14 mouse cellular contexts compared by ENCODE assay signal in genomic region chr4:32570939-32571317, GRCm38 (mm10). TPM values are rescaled to one million over a fixed set of nuclear protein-coding genes. Genes with fewer than 3 reads are reported as not detected.
DNase-seq lines count a peak whose midpoint lies in the region; ATAC-seq and TF ChIP-seq lines count a peak whose summit lies in the region.
"Had no signal": no experiment of that assay in that cellular context is flagged by ENCODE, and none has a peak within 500 bp of the region (broad histone marks: within the 10 kb centered on the region; RNA-seq: fewer than 3 reads in every experiment).

No protein-coding gene starts in this region.

- TF ChIP-seq CTCF in forebrain, postnatal 0 days (IDR thresholded peaks at IDR 0.05; ENCODE audit: low read depth), result no peak

- peaks cover under 1% of the 10 kb centered on the region for H3K36me3 ChIP-seq in forebrain, embryonic 12.5 days (replicated peaks)
- no peaks in the 10 kb centered on the region for H3K36me3 ChIP-seq in forebrain, postnatal 0 days (ENCODE audit: insufficient read depth)
- no peaks in the 10 kb centered on the region for H3K36me3 ChIP-seq in liver, embryonic 12.5 days
- H3K36me3 ChIP-seq in neural tube, embryonic 12.5 days, result peaks cover 10% of the 10 kb centered on the region; the same call in 1 of the 2 replicates
- H3K36me3 ChIP-seq: limb, embryonic 15.5 days had no signal

- no peak overlapping the region for H3K4me2 ChIP-seq in forebrain, embryonic 12.5 days
- no peak overlapping the region for H3K4me2 ChIP-seq in forebrain, postnatal 0 days (ENCODE audit: low read depth)
- H3K4me2 ChIP-seq in liver, embryonic 12.5 days, result peak overlapping the region; percentile 2; the same call in 1 of the 2 replicates
- H3K4me2 ChIP-seq in neural tube, embryonic 12.5 days (replicated peaks), result no peak overlapping the region
- H3K4me2 ChIP-seq: limb, embryonic 15.5 days had no signal

- H3K27ac ChIP-seq in forebrain, embryonic 12.5 days, result peak overlapping the region; percentile 50
- peak overlapping the region; percentile 45; the same call in 1 of the 2 replicates for H3K27ac ChIP-seq in forebrain, postnatal 0 days (ENCODE audit: low read depth, low read length)
- H3K27ac ChIP-seq in liver, embryonic 12.5 days, result peak overlapping the region; percentile 69
- peak overlapping the region; percentile 21; the same call in 1 of the 2 replicates for H3K27ac ChIP-seq in neural tube, embryonic 12.5 days
- H3K27ac ChIP-seq: limb, embryonic 15.5 days had no signal

- no peak for DNase-seq in forebrain, postnatal 0 days
- no peak for DNase-seq in spleen, postnatal 36 days (ENCODE audit: low spot score in 2 of 2)
- no peak for DNase-seq in layer of hippocampus, postnatal 14 days (ENCODE audit: low spot score in 2 of 2)
- DNase-seq: thymus, postnatal 36 days had no signal

- WGBS in forebrain, embryonic 12.5 days, result 79% methylated on average over 8 of the region's 8 CpGs
- 59% methylated on average over 8 of the region's 8 CpGs for WGBS in forebrain, postnatal 0 days
- WGBS in liver, embryonic 12.5 days (ENCODE audit: insufficient replicate concordance), result 70% methylated on average over 8 of the region's 8 CpGs
- 72% methylated on average over 8 of the region's 8 CpGs for WGBS in neural tube, embryonic 12.5 days

- no peak for ATAC-seq in forebrain, embryonic 12.5 days (ENCODE audit: low FRiP score)
- no peak for ATAC-seq in forebrain, postnatal 0 days
- peak; percentile 40 for ATAC-seq in liver, embryonic 12.5 days
- no peak for ATAC-seq in neural tube, embryonic 12.5 days (ENCODE audit: low FRiP score, low read depth)
- no peak for ATAC-seq in cerebellum, adult (ENCODE audit: insufficient number of reproducible peaks, low FRiP score, low TSS enrichment)

- no peak overlapping the region for H3K4me3 ChIP-seq in forebrain, embryonic 12.5 days (replicated peaks)
- no peak overlapping the region for H3K4me3 ChIP-seq in forebrain, postnatal 0 days (ENCODE audit: low read depth, low read length)
- no peak overlapping the region for H3K4me3 ChIP-seq in liver, embryonic 12.5 days
- H3K4me3 ChIP-seq in neural tube, embryonic 12.5 days, result no peak overlapping the region
- H3K4me3 ChIP-seq: limb, embryonic 15.5 days had no signal

- H3K27me3 ChIP-seq in forebrain, embryonic 12.5 days, result no peaks in the 10 kb centered on the region
- no peaks in the 10 kb centered on the region for H3K27me3 ChIP-seq in forebrain, postnatal 0 days (ENCODE audit: insufficient read depth, low read length)
- no peaks in the 10 kb centered on the region for H3K27me3 ChIP-seq in liver, embryonic 12.5 days (replicated peaks)
- H3K27me3 ChIP-seq in neural tube, embryonic 12.5 days (replicated peaks), result no peaks in the 10 kb centered on the region
- H3K27me3 ChIP-seq: limb, embryonic 15.5 days had no signal

- no peak overlapping the region for H3K9ac ChIP-seq in forebrain, embryonic 12.5 days
- 0 out of 2 replicates have a peak overlapping the region, but pooled peaks have one; percentile 31 for H3K9ac ChIP-seq in forebrain, postnatal 0 days
- H3K9ac ChIP-seq in liver, embryonic 12.5 days, result no peak overlapping the region
- H3K9ac ChIP-seq in neural tube, embryonic 12.5 days, result 0 out of 2 replicates have a peak overlapping the region, but pooled peaks have one; percentile 13
- H3K9ac ChIP-seq: limb, embryonic 15.5 days had no signal

- H3K9me3 ChIP-seq in forebrain, embryonic 12.5 days, result no peaks in the 10 kb centered on the region
- H3K9me3 ChIP-seq in forebrain, postnatal 0 days (ENCODE audit: low read length), result no peaks in the 10 kb centered on the region
- H3K9me3 ChIP-seq in liver, embryonic 12.5 days (replicated peaks), result no peaks in the 10 kb centered on the region
- no peaks in the 10 kb centered on the region for H3K9me3 ChIP-seq in neural tube, embryonic 12.5 days
- H3K9me3 ChIP-seq: limb, embryonic 15.5 days had no signal

- peaks cover 22% of the 10 kb centered on the region for H3K4me1 ChIP-seq in forebrain, embryonic 12.5 days
- peaks cover 14% of the 10 kb centered on the region for H3K4me1 ChIP-seq in forebrain, postnatal 0 days (ENCODE audit: insufficient read depth)
- H3K4me1 ChIP-seq in liver, embryonic 12.5 days, result 0 out of 2 replicates have a peak, but pooled peaks cover 7% of the 10 kb centered on the region
- peaks cover 21% of the 10 kb centered on the region for H3K4me1 ChIP-seq in neural tube, embryonic 12.5 days

RNA-seq across cellular contexts. Expression of gene Gja10, which starts 31.6 kb away (rescaled TPM):
- polyA plus RNA-seq in forebrain, embryonic 12.5 days (2016; fragmentation: Nextera tagmentation; extraction: Ambion mirVana), result not detected in 2 replicates
- total RNA-seq in forebrain, postnatal 0 days (2014; rRNA removed), result 0.14 TPM in 1 of 2 replicates, not detected in the other
- not detected in 2 replicates for polyA plus RNA-seq in forebrain, postnatal 0 days (2015; fragmentation: Nextera tagmentation; extraction: Ambion mirVana)
- 0.06 TPM in 2 replicates for polyA plus RNA-seq in liver, embryonic 12.5 days (2016; fragmentation: Nextera tagmentation; extraction: Ambion mirVana)
- 0.14 TPM in 2 replicates for polyA plus RNA-seq in neural tube, embryonic 12.5 days (2016; fragmentation: Nextera tagmentation; extraction: Ambion mirVana)
- total RNA-seq in layer of hippocampus, postnatal 14 days (2021), result not detected
- total RNA-seq: adrenal gland, adult 18-20 months; gastrocnemius, adult 8-10 months; layer of hippocampus, adult 8-10 months; MEL had no signal
- polyA plus RNA-seq: heart, embryonic 16.5 days; limb, embryonic 15.5 days had no signal

RNA-seq across cellular contexts. Expression of gene Casp8ap2, which starts 44.3 kb away (rescaled TPM):
- polyA plus RNA-seq in forebrain, embryonic 12.5 days (2016; fragmentation: Nextera tagmentation; extraction: Ambion mirVana), result 73.3 and 76.3 TPM in 2 replicates
- 22.9 and 25.1 TPM in 2 replicates for total RNA-seq in forebrain, postnatal 0 days (2014; rRNA removed)
- polyA plus RNA-seq in forebrain, postnatal 0 days (2015; fragmentation: Nextera tagmentation; extraction: Ambion mirVana), result 25.4 and 30.4 TPM in 2 replicates
- polyA plus RNA-seq in liver, embryonic 12.5 days (2016; fragmentation: Nextera tagmentation; extraction: Ambion mirVana), result 36.2 and 36.6 TPM in 2 replicates
- polyA plus RNA-seq in neural tube, embryonic 12.5 days (2016; fragmentation: Nextera tagmentation; extraction: Ambion mirVana), result 45.4 and 52.3 TPM in 2 replicates
- total RNA-seq in layer of hippocampus, postnatal 14 days (2021), result 10 to 100 TPM in 1 of 2 experiments, 1 to 10 TPM in 1; 9.7 to 10.1 TPM

Comparison
In these comparisons a context has a peak if more than half of its experiments do, and no peak if none do; other contexts are left out.
1. H3K9ac ChIP-seq: peak in forebrain, postnatal 0 days (single experiment) and neural tube, embryonic 12.5 days (single experiment); none in forebrain, embryonic 12.5 days (single experiment) and liver, embryonic 12.5 days (single experiment).
2. Peak in every context shown above with its lines, with median percentiles within 50 percentile points of each other: H3K27ac ChIP-seq.